Mouse (Mus musculus) embryonic stem cell, embryonic (primary cell): ENCODE measurements at regions not wholly inside any gene's neighbourhood (a gene's known extent, or its start where the extent isn't known, plus 50 kb on each side); places are given as distances from the start of the nearest gene placed in this dataset.

ENCODE experiments used
- CTCF ChIA-PET, 4 experiments: fragments of 300-600 bp in 2 of 4; fragments of 350-600 bp in 2 of 4; sonication (Branson Sonifier 250); formaldehyde crosslinking; loops; one replicate each; lab custom pipeline; 2022; ENCODE audit warnings: inconsistent platforms in 2 of 4; lab: Charles Lee
- POLR2A ChIA-PET, 4 experiments: fragments of 300-600 bp in 2 of 4; fragments of 350-600 bp in 2 of 4; sonication (Branson Sonifier 250); formaldehyde crosslinking; loops; one replicate each; lab custom pipeline; 2022; ENCODE audit warnings: antibody characterized with exemption in 4 of 4, inconsistent platforms in 1 of 4; lab: Charles Lee

DNA sequence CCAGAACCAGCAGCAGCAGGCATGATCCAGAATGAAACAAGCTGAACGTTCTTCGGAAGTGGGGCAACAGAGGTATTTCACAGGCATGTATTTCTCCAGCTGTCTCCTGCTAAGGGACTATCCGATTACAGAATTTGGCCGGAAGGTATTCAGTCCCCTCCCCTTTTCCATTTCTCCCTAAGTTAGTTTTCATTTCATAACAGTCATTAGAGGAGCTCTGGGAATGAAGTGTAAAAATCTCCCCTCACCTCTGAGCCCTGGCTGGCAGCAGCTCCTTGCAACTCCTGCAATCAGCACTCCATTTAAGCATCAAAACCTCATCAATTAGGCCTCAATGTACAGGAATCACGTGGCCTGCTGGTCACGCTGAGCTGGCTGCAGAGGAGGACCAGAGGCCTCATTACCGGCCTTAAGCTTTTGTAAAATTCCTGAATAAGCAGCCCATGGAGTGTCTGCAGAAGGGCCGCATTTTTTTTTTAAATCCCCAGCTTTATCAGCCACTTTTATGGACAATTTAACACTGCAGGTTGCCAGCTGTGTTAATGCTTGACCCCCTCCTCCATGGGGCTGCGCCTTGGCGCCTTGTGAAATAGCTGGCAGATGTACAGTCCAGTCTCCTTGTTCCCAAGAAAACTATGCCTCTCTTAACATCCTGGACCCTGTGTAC, 456.1 kb upstream of the Kirrel3 start:
- CTCF ChIA-PET: no interaction called here
- POLR2A ChIA-PET: no interaction called here

- ChIA-PET POLR2A (no interaction called here), CTCF (interaction anchor here in 1 of 4 experiments (0.6 kb wide), 1 partner anchor 1052 kb away, joined by 4 read pairs; no protein-coding TSS in a partner anchor)
These were observed 431.3 kb upstream of the Kirrel3 start for GRCm38 (mm10) chr9:34054435-34054834.
